Mouse (Mus musculus): Measurements from ENCODE around the gene Syt11.
"Not testable (repeated sequence)": the region's sequence is repeated elsewhere in the genome, so short reads cannot be mapped to it uniquely, and the experiment has no call there.

Syt11 gene

GRCm38 (mm10) chr3:88774939-88775841, at the start of gene Syt11:
Syt11 (minus strand) TSS chr3:88775164.
- CTCF ChIA-PET = interaction anchor here (0.7 kb wide), 1 partner anchor 154 kb away, joined by 5 read pairs; no protein-coding TSS in a partner anchor

- CTCF ChIA-PET = no interaction called here
Measured at GRCm38 (mm10) chr3:88803910-88804540, 29.1 kb upstream of the Syt11 start.

GRCm38 (mm10) chr3:88797507-88797906, 22.5 kb upstream of the Syt11 start:
- CTCF ChIA-PET = not testable (repeated sequence)

- CTCF ChIA-PET = not testable (repeated sequence)
Measured at GRCm38 (mm10) chr3:88788033-88788432, 13.1 kb upstream of the Syt11 start.

GRCm38 (mm10) chr3:88786805-88787204, 11.8 kb upstream of the Syt11 start:
- CTCF ChIA-PET = not testable (repeated sequence)

GRCm38 (mm10) chr3:88786323-88786722, 11.4 kb upstream of the Syt11 start:
- CTCF ChIA-PET = not testable (repeated sequence)

GRCm38 (mm10) chr3:88784889-88785288, 9.9 kb upstream of the Syt11 start:
- CTCF ChIA-PET = no interaction called here

- CTCF ChIA-PET = not testable (repeated sequence)
Measured at GRCm38 (mm10) chr3:88773163-88773562, 1.8 kb downstream of the Syt11 start.

GRCm38 (mm10) chr3:88772399-88772798, 2.6 kb downstream of the Syt11 start:
- CTCF ChIA-PET = not testable (repeated sequence)

GRCm38 (mm10) chr3:88771941-88772280, 3.1 kb downstream of the Syt11 start:
- CTCF ChIA-PET = not testable (repeated sequence)

- CTCF ChIA-PET = not testable (repeated sequence)
Measured at GRCm38 (mm10) chr3:88771189-88771940, 3.6 kb downstream of the Syt11 start.

- CTCF ChIA-PET = no interaction called here
Measured at GRCm38 (mm10) chr3:88762401-88762831, 12.5 kb downstream of the Syt11 start.

- CTCF ChIA-PET = no interaction called here
Measured at GRCm38 (mm10) chr3:88761619-88762018, 13.3 kb downstream of the Syt11 start.

GRCm38 (mm10) chr3:88758045-88758500, 16.9 kb downstream of the Syt11 start:
- CTCF ChIA-PET = no interaction called here

GRCm38 (mm10) chr3:88756276-88756675, 18.7 kb downstream of the Syt11 start:
- CTCF ChIA-PET = no interaction called here

GRCm38 (mm10) chr3:88755541-88755940, 19.4 kb downstream of the Syt11 start:
- CTCF ChIA-PET = no interaction called here

- CTCF ChIA-PET = interaction anchor here (0.6 kb wide), 1 partner anchor 1753 kb away, joined by 5 read pairs; no protein-coding TSS in a partner anchor
Measured at GRCm38 (mm10) chr3:88754283-88754682, 20.7 kb downstream of the Syt11 start.

GRCm38 (mm10) chr3:88746871-88747231, 28.1 kb downstream of the Syt11 start:
- CTCF ChIA-PET = no interaction called here

- CTCF ChIA-PET = interaction anchor here (0.7 kb wide), 1 partner anchor 85 kb away, joined by 6 read pairs; no protein-coding TSS in a partner anchor
Measured at GRCm38 (mm10) chr3:88746139-88746870, 28.7 kb downstream of the Syt11 start.

- CTCF ChIA-PET = interaction anchor here (0.7 kb wide), 2 partner anchors 21 to 84 kb away, joined by 6 to 10 read pairs; no protein-coding TSS in a partner anchor
Measured at GRCm38 (mm10) chr3:88745534-88745933, 29.4 kb downstream of the Syt11 start.

- CTCF ChIA-PET = no interaction called here
Measured at GRCm38 (mm10) chr3:88740147-88740546, 34.8 kb downstream of the Syt11 start.

- CTCF ChIA-PET = no interaction called here
Measured at GRCm38 (mm10) chr3:88738641-88739040, 36.3 kb downstream of the Syt11 start.

All from spleen, embryonic (tissue).